Mouse (Mus musculus) layer of hippocampus, postnatal 36 days (tissue): Measurements from ENCODE around the gene Grik2. TPM values are rescaled to one million over a fixed set of nuclear protein-coding genes. Genes with fewer than 3 reads are reported as not detected.
"Not testable (repeated sequence)": the region's sequence is repeated elsewhere in the genome, so short reads cannot be mapped to it uniquely, and the experiment has no call there.

ENCODE experiments used
- DNase-seq, 2 experiments: peaks; one replicate each; pipeline ENCODE4 v3.0.0; 2022
- total RNA-seq, 2 experiments: library from RNA; stranded (reverse); gene quantifications; 2 replicates each; pipeline ENCODE4 v1.2.3; 2021

Gene Grik2
- total RNA-seq, 2 experiments from 2014 or later, result 103 to 110 TPM

GRCm38 (mm10) chr10:49319880-49320279 lies 468.7 kb downstream of the Grik2 start:
- DNase-seq, result no peak

- DNase-seq, result no peak
These were observed 532.2 kb downstream of the Grik2 start for GRCm38 (mm10) chr10:49256247-49256939.

- DNase-seq, result not testable (repeated sequence)
These were observed 551.2 kb downstream of the Grik2 start for GRCm38 (mm10) chr10:49237356-49237755.

- DNase-seq, result not testable (repeated sequence)
These were observed 551.7 kb downstream of the Grik2 start for GRCm38 (mm10) chr10:49236844-49237243.

- DNase-seq, result no peak
These were observed 568.5 kb downstream of the Grik2 start for GRCm38 (mm10) chr10:49220096-49220495.

GRCm38 (mm10) chr10:49219631-49220030 lies 568.9 kb downstream of the Grik2 start:
- DNase-seq, result no peak

GRCm38 (mm10) chr10:49191773-49192371 lies 596.7 kb downstream of the Grik2 start:
- no peak for DNase-seq

- DNase-seq, result no peak
These were observed 597.3 kb downstream of the Grik2 start for GRCm38 (mm10) chr10:49191291-49191690.

GRCm38 (mm10) chr10:49154134-49154533 lies 634.4 kb downstream of the Grik2 start:
- no peak for DNase-seq

GRCm38 (mm10) chr10:49151496-49151895 lies 637.1 kb downstream of the Grik2 start:
- not testable (repeated sequence) for DNase-seq

- no peak for DNase-seq
These were observed 638.9 kb downstream of the Grik2 start for GRCm38 (mm10) chr10:49149714-49150113.

GRCm38 (mm10) chr10:49142658-49143057 lies 645.9 kb downstream of the Grik2 start:
- DNase-seq, result no peak

GRCm38 (mm10) chr10:49136816-49137215 lies 651.8 kb downstream of the Grik2 start:
- DNase-seq, result no peak

- peak in 1 of 2 experiments; percentile 9 for DNase-seq
These were observed 657.3 kb downstream of the Grik2 start for GRCm38 (mm10) chr10:49131311-49131710.

GRCm38 (mm10) chr10:49050339-49050738 lies 738.2 kb downstream of the Grik2 start:
- DNase-seq, result no peak

GRCm38 (mm10) chr10:49049391-49049790 lies 739.2 kb downstream of the Grik2 start:
- DNase-seq, result no peak
